Comparison of ENCODE assay signal across 16 mouse cellular contexts in the genomic region with DNA sequence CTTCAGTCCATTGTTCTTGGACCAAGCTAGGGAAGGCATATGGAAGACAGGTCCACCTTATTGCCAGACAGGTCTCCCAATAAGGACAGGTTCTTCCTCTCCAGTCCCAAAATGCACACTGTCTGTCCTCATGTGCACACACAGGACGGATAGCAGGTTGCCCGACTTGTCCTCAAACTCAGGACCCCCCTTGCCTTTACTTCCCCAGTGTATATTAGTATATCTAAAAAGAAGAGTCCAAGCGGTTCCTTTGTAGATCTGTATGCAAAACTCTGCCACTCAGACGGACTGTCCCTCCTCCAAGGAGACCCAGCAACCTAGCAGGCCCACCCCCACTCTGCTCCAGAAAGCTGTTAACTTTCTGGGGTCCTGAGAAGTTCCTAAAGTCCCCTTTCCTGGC. TPM values are rescaled to one million over a fixed set of nuclear protein-coding genes. Genes with fewer than 3 reads are reported as not detected.
"Had no signal": no experiment of that assay in that cellular context is flagged by ENCODE, and none has a peak within 500 bp of the region (broad histone marks: within the 10 kb centered on the region; RNA-seq: fewer than 3 reads in every experiment).

No protein-coding gene starts in this region.

- DNase-seq: layer of hippocampus, postnatal 36 days; right cerebral cortex, postnatal 25 days; spleen, adult 18-20 months; thymus, postnatal 25 days had no signal

- H3K9me3 ChIP-seq: liver, embryonic 13.5 days; midbrain, embryonic 12.5 days; neural tube, embryonic 12.5 days; neural tube, embryonic 15.5 days; stomach, embryonic 15.5 days had no signal

- ATAC-seq: midbrain, embryonic 16.5 days had no signal

- H3K36me3 ChIP-seq: liver, embryonic 13.5 days; midbrain, embryonic 12.5 days; neural tube, embryonic 12.5 days; neural tube, embryonic 15.5 days; stomach, embryonic 15.5 days had no signal

- H3K27ac ChIP-seq: kidney, postnatal 0 days; left cerebral cortex, adult 2 months; liver, embryonic 13.5 days; midbrain, embryonic 12.5 days; neural tube, embryonic 12.5 days; neural tube, embryonic 15.5 days; stomach, embryonic 15.5 days had no signal

- H3K4me2 ChIP-seq: neural tube, embryonic 12.5 days had no signal

- H3K4me3 ChIP-seq: left cerebral cortex, adult 2 months; midbrain, embryonic 12.5 days; myocyte; neural tube, embryonic 12.5 days had no signal

- H3K9ac ChIP-seq: liver, embryonic 13.5 days; midbrain, embryonic 12.5 days; neural tube, embryonic 12.5 days; neural tube, embryonic 15.5 days; stomach, embryonic 15.5 days had no signal

RNA-seq across cellular contexts. Expression of gene Dlx4, which starts 2.4 kb away (rescaled TPM):
- polyA plus RNA-seq: kidney, embryonic 14.5 days; kidney, postnatal 0 days; midbrain, embryonic 12.5 days; neural tube, embryonic 15.5 days had no signal

RNA-seq across cellular contexts. Expression of gene Dlx3, which starts 23.7 kb away (rescaled TPM):
- polyA plus RNA-seq: liver, adult 2 months; liver, embryonic 16.5 days had no signal
